Mouse (Mus musculus) brain, embryonic 14.5 days (tissue): Measurements from ENCODE around the gene Iyd.

ENCODE experiments used
- CTCF ChIP-seq: fragments of 200-500 bp; IDR thresholded peaks from 2 replicates; pipeline ENCODE4 v1.5.1; 2012; ENCODE audit warnings: inconsistent platforms, mild to moderate bottlenecking, moderate library complexity, borderline replicate concordance; ENCODE audit not compliant: insufficient read depth, insufficient read length; ENCODE audit errors: extremely low read depth
- POLR2A ChIP-seq: fragments of 200-500 bp; IDR thresholded peaks from 2 replicates; pipeline ENCODE4 v1.6.1; 2012; ENCODE audit warnings: mild to moderate bottlenecking, inconsistent platforms, borderline replicate concordance; ENCODE audit not compliant: poor library complexity, insufficient read depth, insufficient read length, severe bottlenecking; ENCODE audit errors: extremely low read depth

DNA sequence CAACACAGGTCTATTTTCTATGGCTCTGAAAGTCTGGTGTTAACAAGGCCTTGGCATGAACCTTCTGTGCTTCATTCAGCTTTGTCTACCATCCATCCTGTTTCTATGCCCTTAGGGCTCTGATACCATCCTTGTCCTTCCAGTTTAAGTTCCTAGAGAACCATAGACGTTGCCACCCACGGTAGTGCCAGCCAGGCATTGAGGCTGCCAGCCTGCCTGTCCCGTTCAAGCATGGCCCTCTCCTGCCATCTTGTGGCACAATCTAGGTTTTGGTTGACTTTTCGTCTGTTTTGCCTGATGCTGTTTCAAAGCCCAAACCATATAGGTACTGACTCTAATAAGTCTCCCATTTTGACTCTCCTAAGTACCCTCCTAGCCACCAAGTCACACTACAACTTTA lies 8.7 kb upstream of the Iyd start:
- TF ChIP-seq CTCF (peak; percentile 94), POLR2A (no peak)
